24 mouse cellular contexts compared by ENCODE assay signal in genomic region chr13:113686691-113687121, GRCm38 (mm10). TPM values are rescaled to one million over a fixed set of nuclear protein-coding genes. Genes with fewer than 3 reads are reported as not detected.
DNase-seq lines count a peak whose midpoint lies in the region; ATAC-seq and TF ChIP-seq lines count a peak whose summit lies in the region.
"Had no signal": no experiment of that assay in that cellular context is flagged by ENCODE, and none has a peak within 500 bp of the region (broad histone marks: within the 10 kb centered on the region; RNA-seq: fewer than 3 reads in every experiment).

No protein-coding gene starts in this region.

- peak; percentile 49 for DNase-seq in intestine, embryonic 14.5 days (ENCODE audit: low spot score)
- DNase-seq in kidney, adult 11 months = peak; percentile 51
- no peak for DNase-seq in gastrocnemius, postnatal 10 days
- no peak for DNase-seq in cerebellum, adult 2 months
- DNase-seq: cerebellum, adult 11-12 months; cerebellum, postnatal 36 days; layer of hippocampus, adult 9-11 months; lung, adult 2 months; right cerebral cortex, postnatal 25 days; thymus, adult 18-20 months; thymus, postnatal 4 days had no signal

- 69% methylated on average over 8 of the region's 8 CpGs for WGBS in intestine, embryonic 14.5 days
- 65% methylated on average over 8 of the region's 8 CpGs for WGBS in intestine, postnatal 0 days
- 50% methylated on average over 8 of the region's 8 CpGs for WGBS in kidney, embryonic 16.5 days
- 79% methylated on average over 8 of the region's 8 CpGs for WGBS in forebrain, embryonic 15.5 days
- WGBS in cerebellum, adult 2 months = 63% methylated on average over 8 of the region's 8 CpGs

- no peak overlapping the region for H3K27ac ChIP-seq in intestine, embryonic 14.5 days (ENCODE audit: low read depth)
- no peak overlapping the region for H3K27ac ChIP-seq in intestine, postnatal 0 days (ENCODE audit: low read depth, low read length)
- H3K27ac ChIP-seq in kidney, embryonic 16.5 days (ENCODE audit: low read length) = peak overlapping the region; percentile 80
- H3K27ac ChIP-seq in forebrain, embryonic 15.5 days (replicated peaks) = no peak overlapping the region
- no peak overlapping the region for H3K27ac ChIP-seq in cerebellum, adult 2 months (ENCODE audit: insufficient read depth, low read length)
- H3K27ac ChIP-seq: hindbrain, embryonic 13.5 days; intestine, embryonic 15.5 days; neural tube, embryonic 15.5 days had no signal

- no peaks in the 10 kb centered on the region for H3K9me3 ChIP-seq in intestine, embryonic 14.5 days (ENCODE audit: control insufficient read depth, low read length)
- H3K9me3 ChIP-seq in intestine, postnatal 0 days (ENCODE audit: control insufficient read depth) = no peaks in the 10 kb centered on the region
- H3K9me3 ChIP-seq in kidney, embryonic 16.5 days (ENCODE audit: low read length) = no peaks in the 10 kb centered on the region
- H3K9me3 ChIP-seq in forebrain, embryonic 15.5 days = no peaks in the 10 kb centered on the region
- H3K9me3 ChIP-seq: heart, embryonic 12.5 days; hindbrain, embryonic 13.5 days; intestine, embryonic 15.5 days; neural tube, embryonic 15.5 days had no signal

- H3K9ac ChIP-seq in intestine, embryonic 14.5 days (ENCODE audit: low read length) = no peak overlapping the region
- H3K9ac ChIP-seq in intestine, postnatal 0 days (ENCODE audit: low read depth, low read length) = no peak overlapping the region
- H3K9ac ChIP-seq in kidney, embryonic 16.5 days (replicated peaks; ENCODE audit: low read length) = no peak overlapping the region
- no peak overlapping the region for H3K9ac ChIP-seq in forebrain, embryonic 15.5 days (replicated peaks)
- H3K9ac ChIP-seq: heart, embryonic 12.5 days; hindbrain, embryonic 13.5 days; intestine, embryonic 15.5 days; neural tube, embryonic 15.5 days had no signal

- H3K4me3 ChIP-seq in intestine, embryonic 14.5 days (ENCODE audit: low read depth, low read length) = no peak overlapping the region
- no peak overlapping the region for H3K4me3 ChIP-seq in intestine, postnatal 0 days (ENCODE audit: low read depth, low read length)
- H3K4me3 ChIP-seq in kidney, embryonic 16.5 days (ENCODE audit: low read length) = no peak overlapping the region
- H3K4me3 ChIP-seq in forebrain, embryonic 15.5 days = no peak overlapping the region
- no peak overlapping the region for H3K4me3 ChIP-seq in cerebellum, adult 2 months (replicated peaks; ENCODE audit: insufficient read depth, low read depth, low read length)
- H3K4me3 ChIP-seq: erythroblast, embryonic 14.5 days; heart, embryonic 12.5 days; hindbrain, embryonic 13.5 days; intestine, embryonic 15.5 days; neural tube, embryonic 15.5 days had no signal

- H3K4me1 ChIP-seq in intestine, embryonic 14.5 days (replicated peaks; ENCODE audit: control insufficient read depth, insufficient read depth, low read length) = no peaks in the 10 kb centered on the region
- no peaks in the 10 kb centered on the region for H3K4me1 ChIP-seq in intestine, postnatal 0 days (replicated peaks; ENCODE audit: control insufficient read depth, insufficient read depth, low read length)
- H3K4me1 ChIP-seq in kidney, embryonic 16.5 days (ENCODE audit: insufficient read depth, low read length) = peaks cover 9% of the 10 kb centered on the region; the same call in 1 of the 2 replicates
- no peaks in the 10 kb centered on the region for H3K4me1 ChIP-seq in forebrain, embryonic 15.5 days
- no peaks in the 10 kb centered on the region for H3K4me1 ChIP-seq in cerebellum, adult 2 months (ENCODE audit: control insufficient read depth, insufficient read depth, low read length)
- H3K4me1 ChIP-seq: hindbrain, embryonic 13.5 days; intestine, embryonic 15.5 days; neural tube, embryonic 15.5 days had no signal

- H3K27me3 ChIP-seq in intestine, embryonic 14.5 days (replicated peaks; ENCODE audit: control insufficient read depth, insufficient read depth, low read length) = no peaks in the 10 kb centered on the region
- H3K27me3 ChIP-seq in intestine, postnatal 0 days (replicated peaks; ENCODE audit: control insufficient read depth, insufficient read depth, low read length) = no peaks in the 10 kb centered on the region
- no peaks in the 10 kb centered on the region for H3K27me3 ChIP-seq in kidney, embryonic 16.5 days (ENCODE audit: insufficient read depth, low read length)
- H3K27me3 ChIP-seq in forebrain, embryonic 15.5 days = no peaks in the 10 kb centered on the region
- H3K27me3 ChIP-seq in cerebellum, adult 2 months (ENCODE audit: control insufficient read depth, insufficient read depth, low read length) = no peaks in the 10 kb centered on the region
- H3K27me3 ChIP-seq: hindbrain, embryonic 13.5 days; intestine, embryonic 15.5 days; neural tube, embryonic 15.5 days had no signal

- no peak for TF ChIP-seq CTCF in intestine, postnatal 0 days (IDR thresholded peaks at IDR 0.05; ENCODE audit: low read depth)
- no peak for TF ChIP-seq CTCF in cerebellum, adult 2 months (IDR thresholded peaks at IDR 0.05; ENCODE audit: borderline replicate concordance, insufficient read depth, low read depth, low read length)

- H3K4me2 ChIP-seq in intestine, embryonic 14.5 days (ENCODE audit: low read length) = no peak overlapping the region
- H3K4me2 ChIP-seq in intestine, postnatal 0 days (replicated peaks; ENCODE audit: low read depth) = no peak overlapping the region
- H3K4me2 ChIP-seq in kidney, embryonic 16.5 days (replicated peaks; ENCODE audit: low read depth, low read length) = no peak overlapping the region
- no peak overlapping the region for H3K4me2 ChIP-seq in forebrain, embryonic 15.5 days (replicated peaks)
- H3K4me2 ChIP-seq: heart, embryonic 12.5 days; hindbrain, embryonic 13.5 days; intestine, embryonic 15.5 days; liver, embryonic 11.5 days; neural tube, embryonic 15.5 days had no signal

- no peak for TF ChIP-seq POLR2A in cerebellum, adult 2 months (IDR thresholded peaks at IDR 0.05; ENCODE audit: borderline replicate concordance, insufficient read depth, low read length)

- H3K36me3 ChIP-seq in intestine, embryonic 14.5 days (ENCODE audit: control insufficient read depth, insufficient read depth, low read length) = no peaks in the 10 kb centered on the region
- no peaks in the 10 kb centered on the region for H3K36me3 ChIP-seq in intestine, postnatal 0 days (ENCODE audit: control insufficient read depth, insufficient read depth)
- H3K36me3 ChIP-seq in kidney, embryonic 16.5 days (ENCODE audit: insufficient read depth, low read length) = no peaks in the 10 kb centered on the region
- no peaks in the 10 kb centered on the region for H3K36me3 ChIP-seq in forebrain, embryonic 15.5 days
- H3K36me3 ChIP-seq: heart, embryonic 12.5 days; hindbrain, embryonic 13.5 days; intestine, embryonic 15.5 days; neural tube, embryonic 15.5 days had no signal

- no peak for ATAC-seq in intestine, embryonic 14.5 days (replicated peaks; ENCODE audit: low FRiP score, low TSS enrichment, low read depth)
- ATAC-seq in intestine, postnatal 0 days = no peak
- ATAC-seq in kidney, embryonic 16.5 days (ENCODE audit: low FRiP score, low TSS enrichment) = peak; percentile 77
- ATAC-seq in forebrain, embryonic 15.5 days (replicated peaks) = no peak
- ATAC-seq: forebrain, embryonic 14.5 days; intestine, embryonic 15.5 days; midbrain, embryonic 16.5 days had no signal

RNA-seq across cellular contexts. Expression of gene Hspb3, which starts 23.2 kb away (rescaled TPM):
- polyA plus RNA-seq in intestine, embryonic 14.5 days (2014; fragmentation: Nextera tagmentation; extraction: Ambion mirVana) = not detected in 2 replicates
- polyA plus RNA-seq in intestine, postnatal 0 days (2015; fragmentation: Nextera tagmentation; extraction: Ambion mirVana) = 0.25 TPM in 1 of 2 replicates, not detected in the other
- 0.27 and 0.71 TPM in 2 replicates for polyA plus RNA-seq in kidney, embryonic 16.5 days (2015; fragmentation: Nextera tagmentation; extraction: Ambion mirVana)
- polyA plus RNA-seq in forebrain, embryonic 15.5 days (2015; fragmentation: Nextera tagmentation; extraction: Ambion mirVana) = 1.1 and 1.2 TPM in 2 replicates
- 10 to 100 TPM; 79.1 to 87.3 TPM for total RNA-seq in gastrocnemius, postnatal 10 days (2021)
- polyA plus RNA-seq in cerebellum, adult 2 months (2012; rRNA removed) = 1.9 and 2.7 TPM in 2 replicates
- polyA plus RNA-seq: erythroblast, embryonic 14.5 days; forebrain, embryonic 14.5 days; hindbrain, embryonic 13.5 days; intestine, embryonic 15.5 days; midbrain, embryonic 16.5 days; spleen, adult 2 months; stomach, embryonic 14.5 days had no signal

Comparison
In these comparisons a context has a peak if more than half of its experiments do, and no peak if none do; other contexts are left out.
1. DNase-seq: peak in intestine, embryonic 14.5 days (single experiment) and kidney, adult 11 months (single experiment); none in gastrocnemius, postnatal 10 days (single experiment) and cerebellum, adult 2 months (0 of 2).